Mouse (Mus musculus) induced T-regulatory cell, adult 2 months (primary cell): ENCODE results near the gene Hpn.

Experiments used
- DNase-seq: peaks from one replicate; pipeline ENCODE4 v3.0.0-alpha.2; 2012; ENCODE audit warnings: low read depth

Gene Hpn

GRCm38 (mm10) chr7:31115182-31115581, at the start of gene Hpn:
Gene Hpn (minus strand): TSS chr7:31115290.
- no peak for DNase-seq

DNA sequence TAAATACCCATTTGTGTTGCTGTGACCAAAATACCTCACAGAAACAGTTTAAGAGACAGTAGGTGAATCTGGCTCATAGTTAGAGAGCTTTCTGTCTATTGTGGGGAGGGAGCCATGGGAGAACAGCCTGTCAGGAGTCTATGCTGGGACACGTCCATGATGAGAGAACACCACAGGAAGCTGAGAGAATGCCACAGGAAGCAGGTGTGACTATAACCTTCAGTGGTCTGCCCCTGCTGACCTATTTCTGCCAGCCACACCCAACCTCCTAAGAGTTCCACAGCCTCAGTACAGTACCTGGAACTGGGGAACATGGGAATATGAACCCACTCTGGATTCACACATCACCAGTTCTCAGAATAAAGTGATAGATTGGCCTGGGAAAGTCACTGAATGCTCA, 49.7 kb upstream of the Hpn start:
- peak; percentile 44 for DNase-seq

DNA sequence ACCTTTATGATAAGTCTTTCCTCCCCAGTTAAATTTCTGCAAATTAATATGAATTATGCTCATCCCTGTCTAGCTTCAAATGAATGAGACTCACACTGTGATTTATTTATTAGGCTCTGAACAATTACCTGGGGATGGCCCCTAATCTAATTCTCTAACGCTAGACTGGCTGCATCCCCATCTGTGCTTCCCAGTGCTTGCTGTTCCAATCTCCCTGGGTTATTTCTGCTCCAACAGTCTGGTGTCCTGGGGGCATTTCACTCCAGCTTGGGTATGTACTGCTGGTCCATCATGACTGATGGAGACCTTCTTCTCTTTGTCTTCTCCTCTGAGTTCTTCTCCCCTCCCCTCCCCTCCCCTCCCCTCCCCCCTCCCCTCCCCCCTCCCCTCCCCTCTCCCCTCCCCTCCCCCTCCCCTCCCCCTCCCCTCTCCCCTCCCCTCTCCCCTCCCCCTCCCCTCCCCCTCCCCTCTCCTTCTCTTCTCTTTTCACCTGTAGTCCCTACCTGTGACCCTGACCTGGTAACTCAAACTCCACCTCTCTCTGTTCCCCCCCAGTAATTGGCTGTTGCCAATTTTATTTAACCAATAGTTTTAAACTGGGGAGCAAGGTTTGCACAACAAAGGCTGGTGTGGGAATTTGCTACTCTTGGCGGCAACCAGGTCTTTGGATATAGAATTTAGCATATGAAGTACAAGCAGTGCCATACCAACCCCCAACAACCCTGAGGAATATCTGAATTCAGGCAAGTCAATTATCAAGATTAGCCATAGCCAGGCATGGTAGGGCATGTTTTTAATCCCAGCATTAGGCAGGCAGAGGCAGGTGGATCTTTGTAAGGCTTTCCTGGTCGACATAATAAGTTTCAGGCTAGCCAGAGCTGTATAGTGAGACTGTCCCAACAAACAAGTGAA, 48.8 kb upstream of the Hpn start:
- no peak for DNase-seq

DNA sequence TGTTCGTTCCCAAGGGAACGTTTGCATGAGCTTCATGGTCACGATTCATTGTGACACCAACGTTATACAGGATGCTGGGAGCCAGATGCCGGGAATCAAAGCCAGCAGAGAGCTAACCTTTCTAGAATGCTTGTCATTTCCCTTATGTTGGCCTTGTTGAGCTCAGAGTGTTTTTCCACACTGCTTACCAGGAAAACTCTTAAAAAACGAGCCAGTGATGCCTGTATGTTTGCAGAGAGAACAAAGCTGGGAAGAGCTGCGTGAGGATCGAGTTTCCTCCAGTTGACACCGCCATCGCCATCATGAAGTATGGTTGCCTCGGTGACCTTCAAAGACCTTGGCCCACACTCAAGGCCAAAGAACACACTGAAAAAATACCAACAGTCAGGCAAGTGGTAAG, 47.2 kb upstream of the Hpn start:
- DNase-seq: no peak

DNA sequence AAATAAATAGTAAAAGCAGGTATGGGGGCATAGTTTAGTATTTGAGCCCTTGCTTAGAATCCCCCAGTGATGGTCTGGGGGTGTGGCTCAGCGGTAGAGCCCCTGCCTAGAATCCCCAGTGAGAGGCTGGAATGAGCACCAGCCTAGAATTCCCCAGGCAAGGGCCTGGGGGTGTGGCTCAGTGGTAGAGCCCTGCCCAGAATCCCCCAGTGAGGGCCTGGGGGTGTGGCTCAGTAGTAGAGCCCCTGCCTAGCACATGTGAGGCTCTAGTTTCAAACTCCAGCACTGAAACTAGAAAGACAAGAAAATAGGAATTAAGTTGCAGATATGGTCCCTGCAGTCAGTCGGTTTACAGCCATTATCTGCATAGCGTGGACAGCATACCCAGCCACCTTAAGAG, 46.7 kb upstream of the Hpn start:
- no peak for DNase-seq

DNA sequence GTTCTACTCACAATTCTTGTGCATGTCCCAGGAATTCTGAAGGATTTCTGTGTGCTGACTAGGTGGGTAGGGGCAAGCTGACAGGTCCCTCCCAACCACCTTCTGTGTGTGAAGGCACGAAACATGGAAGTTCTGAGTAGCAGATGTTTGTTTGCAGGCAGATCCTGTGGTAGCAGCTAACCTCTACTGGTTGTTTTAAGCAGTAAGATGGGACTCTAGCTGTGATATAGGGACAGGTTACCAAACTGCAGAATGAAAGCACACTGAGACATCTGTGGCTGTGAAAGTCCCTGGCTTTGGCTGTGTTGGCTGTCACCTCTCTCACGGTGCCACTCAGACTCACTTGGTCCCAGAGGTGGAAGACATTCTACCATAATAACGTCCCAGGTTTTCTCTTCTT, 46.2 kb upstream of the Hpn start:
- peak; percentile 55 for DNase-seq

GRCm38 (mm10) chr7:31160763-31161162, 45.7 kb upstream of the Hpn start:
- DNase-seq: peak; percentile 82

DNA sequence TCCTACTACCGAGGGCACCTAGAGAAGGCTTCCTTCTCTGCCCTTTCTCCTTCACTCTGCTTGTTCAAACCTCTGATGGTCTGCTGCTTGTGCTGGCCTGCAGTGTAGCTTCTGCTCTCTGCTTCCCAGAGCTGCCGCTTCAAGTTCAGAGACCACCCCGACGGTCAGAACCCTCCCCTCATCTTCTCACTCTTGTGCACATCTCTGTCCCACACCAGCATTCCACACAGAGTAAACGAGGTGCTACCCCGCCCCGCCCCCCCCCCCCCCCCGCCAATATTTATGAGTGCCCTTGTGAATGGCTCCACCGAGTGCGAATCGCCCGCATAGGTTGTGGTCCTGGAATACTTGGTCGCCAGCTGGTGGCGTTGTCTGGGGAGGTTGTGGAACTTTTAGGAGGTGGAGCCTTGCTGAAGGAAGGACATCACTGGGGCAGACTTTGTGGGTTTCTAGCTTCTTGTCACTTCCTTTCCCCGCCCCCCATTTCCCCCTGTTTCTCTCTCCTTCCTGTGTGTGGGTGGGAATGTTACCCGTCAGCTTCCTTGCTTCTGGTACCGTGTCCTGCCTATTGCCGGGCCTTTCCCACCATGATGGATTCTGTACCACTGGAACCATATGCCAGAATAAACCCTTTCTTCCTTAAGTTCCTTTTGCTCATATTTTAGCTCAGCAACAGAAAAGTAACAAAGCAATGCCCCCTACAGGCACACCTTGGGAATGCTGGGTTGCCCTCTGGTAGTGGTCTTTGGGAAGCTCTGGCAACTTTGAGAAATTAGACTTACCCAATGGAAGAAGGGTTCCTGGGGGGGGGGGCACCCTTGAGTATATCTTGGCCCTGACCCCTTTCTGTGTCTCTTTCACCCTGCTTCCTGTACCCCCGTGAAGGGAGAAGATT, 41.2 kb upstream of the Hpn start:
- peak; percentile 95 for DNase-seq

- peak; percentile 61 for DNase-seq
Observed at GRCm38 (mm10) chr7:31155296-31156033, 40.4 kb upstream of the Hpn start, which contains the start of gene Gramd1a. Gene Gramd1a (minus strand): TSS chr7:31155896.

DNA sequence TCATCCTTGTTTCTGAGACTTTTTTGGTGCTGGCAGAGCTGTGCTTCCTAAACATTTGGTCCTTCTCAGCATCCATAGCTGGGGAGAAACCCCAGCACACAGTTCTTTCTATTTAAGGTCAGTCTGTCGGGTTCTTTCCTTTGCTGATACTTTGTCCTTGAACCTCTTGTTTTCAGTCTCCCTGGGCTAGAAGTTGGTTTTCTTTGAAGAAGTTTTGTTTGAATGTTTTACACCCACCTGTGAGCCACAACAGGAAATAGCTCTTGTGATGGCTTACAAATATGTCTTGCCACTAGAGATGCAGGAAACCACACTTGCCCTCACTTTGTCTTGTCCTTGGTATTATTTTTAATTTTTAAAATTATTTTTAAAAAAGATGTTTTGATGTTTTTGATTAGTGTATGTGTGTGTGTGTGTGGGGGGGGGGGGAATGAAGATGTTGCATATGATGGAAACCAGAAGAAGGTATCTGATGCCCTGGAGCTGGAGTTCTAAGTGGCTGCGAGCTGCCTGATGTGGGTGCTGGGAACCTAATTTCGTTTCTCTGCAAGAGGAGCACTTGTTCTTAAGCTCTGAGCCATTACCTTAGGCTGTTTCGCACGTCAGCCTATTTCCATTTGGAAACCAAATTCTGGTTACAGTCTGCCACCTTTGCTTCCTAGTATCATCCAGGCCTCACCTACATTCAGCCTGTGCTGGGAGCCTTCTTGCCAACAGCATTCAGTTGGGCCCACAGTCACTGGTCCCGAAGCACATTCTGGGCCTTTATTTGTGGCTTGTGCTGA, 38.6 kb upstream of the Hpn start:
- peak; percentile 88 for DNase-seq

DNA sequence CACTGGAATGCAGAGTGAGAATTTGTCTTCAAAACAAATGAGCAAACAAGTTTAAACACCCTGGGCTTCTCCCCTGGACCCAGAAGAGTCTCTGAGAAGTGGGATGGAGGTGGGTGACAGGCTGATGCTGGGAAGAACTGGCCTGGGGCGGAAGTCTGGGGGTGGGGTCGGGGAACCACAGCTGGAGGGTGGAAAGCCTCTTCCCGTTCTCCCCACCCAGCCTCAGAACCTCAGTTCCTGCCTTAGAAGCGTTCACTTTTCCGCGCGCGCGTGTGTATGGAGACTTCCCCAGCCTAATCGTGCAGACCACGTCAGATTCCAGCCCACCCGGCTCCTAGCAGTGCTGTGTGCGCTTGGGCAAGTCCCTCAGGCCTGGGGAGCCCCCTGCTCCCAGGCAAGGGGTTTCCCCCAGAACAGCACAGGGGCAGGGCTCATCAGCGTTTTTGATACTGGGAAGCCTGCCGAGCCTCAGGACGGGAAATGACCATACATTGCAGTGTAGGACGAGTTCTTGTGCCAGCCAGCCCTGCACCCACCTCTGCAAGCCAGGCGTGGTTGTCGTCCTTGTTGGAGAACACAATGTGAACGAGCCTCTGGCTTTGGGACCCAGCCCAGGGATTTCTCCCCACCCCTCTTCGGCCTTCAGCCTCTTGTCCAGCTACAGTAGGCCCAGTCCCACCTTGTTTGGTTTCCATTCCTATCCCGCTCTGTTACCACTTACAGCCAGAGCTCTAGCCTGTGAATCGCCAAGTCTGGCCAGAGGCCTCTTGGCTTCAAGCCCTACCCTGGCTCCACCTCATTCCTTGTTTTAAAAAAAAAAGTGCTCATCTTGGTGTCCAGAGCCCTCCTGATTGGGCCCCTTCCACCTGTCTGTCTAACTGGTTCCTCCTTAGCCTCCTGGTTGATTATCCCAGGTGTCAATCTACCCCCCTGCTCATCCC, 36.5 kb upstream of the Hpn start:
- peak; percentile 90 for DNase-seq

GRCm38 (mm10) chr7:31150566-31151300, 35.6 kb upstream of the Hpn start:
- peak; percentile 86 for DNase-seq

DNA sequence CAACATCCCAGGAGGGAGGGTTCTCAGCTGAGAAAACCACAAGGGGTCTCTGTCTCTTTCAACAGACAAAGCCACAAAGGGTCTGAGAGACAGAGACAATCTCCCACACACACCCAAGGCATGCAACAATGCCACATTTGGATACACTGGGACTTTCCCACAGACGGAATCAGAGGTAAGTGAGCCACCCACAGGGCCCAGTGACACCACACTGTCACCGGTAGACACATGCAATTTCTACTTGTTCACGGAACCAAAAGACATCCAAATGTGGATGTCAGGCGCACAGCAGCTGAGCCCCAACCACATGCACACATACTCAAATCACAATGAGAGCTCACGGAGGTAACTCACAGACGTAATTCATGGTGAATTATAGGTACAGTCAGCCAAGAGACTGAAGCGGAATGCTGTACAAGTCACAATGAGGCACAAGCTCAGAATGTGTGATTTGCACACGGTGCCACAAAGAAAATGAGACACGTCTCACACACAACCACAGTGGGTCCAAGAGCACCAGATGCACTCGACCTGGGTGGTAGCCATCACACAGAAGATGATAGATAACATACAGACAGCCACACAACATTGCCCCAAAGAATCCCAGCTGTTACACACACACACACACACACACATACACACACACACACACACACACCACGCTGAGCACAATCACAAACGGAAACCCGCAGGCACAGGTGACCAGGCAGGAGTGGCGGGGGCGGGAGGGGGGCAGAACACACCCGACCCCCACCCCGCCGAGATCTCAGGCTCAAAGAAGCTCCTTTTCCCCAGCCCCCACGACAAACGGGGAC, 34.9 kb upstream of the Hpn start:
- peak; percentile 86 for DNase-seq

GRCm38 (mm10) chr7:31149271-31149670, 34.2 kb upstream of the Hpn start:
- peak; percentile 58 for DNase-seq

GRCm38 (mm10) chr7:31148756-31149155, 33.7 kb upstream of the Hpn start:
- DNase-seq: peak; percentile 76

- peak; percentile 86 for DNase-seq
Observed at GRCm38 (mm10) chr7:31148086-31148485, 33.0 kb upstream of the Hpn start.

GRCm38 (mm10) chr7:31145596-31146160, 30.6 kb upstream of the Hpn start:
- no peak for DNase-seq

GRCm38 (mm10) chr7:31144886-31145285, 29.8 kb upstream of the Hpn start:
- DNase-seq: peak; percentile 68
